Mouse (Mus musculus) forebrain, embryonic 13.5 days (tissue): Measurements from ENCODE around the gene Oxa1l. TPM values are rescaled to one million over a fixed set of nuclear protein-coding genes. Genes with fewer than 3 reads are reported as not detected.

Experiments used
- ATAC-seq: fragments of 200-750 bp; cut with Nextera tagmentation; 2 replicates; pipeline ENCODE4 v1.8.0; 2017
- H3K27ac ChIP-seq: fragments of 300-500 bp; sonication (generic); 2 replicates; pipeline ENCODE4 v1.5.1; 2015; ENCODE audit warnings: inconsistent platforms, mild to moderate bottlenecking, moderate library complexity
- H3K27me3 ChIP-seq: fragments of 300-500 bp; sonication (generic); 2 replicates; pipeline ENCODE4 v1.6.1; 2015; ENCODE audit warnings: mild to moderate bottlenecking, inconsistent platforms
- H3K36me3 ChIP-seq: fragments of 300-500 bp; sonication (generic); 2 replicates; pipeline ENCODE4 v1.6.1; 2015; ENCODE audit warnings: mild to moderate bottlenecking, inconsistent platforms; ENCODE audit not compliant: poor library complexity, severe bottlenecking
- H3K4me1 ChIP-seq: fragments of 300-500 bp; sonication (generic); 2 replicates; pipeline ENCODE4 v1.6.1; 2015; ENCODE audit warnings: inconsistent platforms
- H3K4me2 ChIP-seq: fragments of 300-500 bp; sonication (generic); 2 replicates; pipeline ENCODE4 v1.6.1; 2015; ENCODE audit warnings: inconsistent platforms, mild to moderate bottlenecking, moderate library complexity
- H3K4me3 ChIP-seq: fragments of 300-500 bp; sonication (generic); 2 replicates; pipeline ENCODE4 v1.5.1; 2015; ENCODE audit warnings: mild to moderate bottlenecking, inconsistent platforms
- H3K9ac ChIP-seq: fragments of 300-500 bp; sonication (generic); 2 replicates; pipeline ENCODE4 v1.6.1; 2015; ENCODE audit warnings: mild to moderate bottlenecking, inconsistent platforms
- H3K9me3 ChIP-seq: fragments of 300-500 bp; sonication (generic); replicated peaks from 2 replicates; pipeline ENCODE4 v1.6.1; 2016; ENCODE audit warnings: inconsistent platforms
- whole genome bisulfite sequencing: fragments of 180-500 bp; shearing (Covaris S2); methylation state at CpG from one replicate; pipeline ENCODE4 v1.1.7; 2015; 5-methylcytosine and 5-hydroxymethylcytosine counted together
- polyA plus RNA-seq: library from polyadenylated mRNA; unstranded; fragments of >200 nt; fragmentation: Nextera tagmentation; extraction: Ambion mirVana; gene quantifications from 2 replicates; pipeline ENCODE4 v1.2.1, GENCODE M21; 2015

The Oxa1l gene
- polyA plus RNA-seq, 1 experiment from 2014 or later: 43.8 TPM

DNA sequence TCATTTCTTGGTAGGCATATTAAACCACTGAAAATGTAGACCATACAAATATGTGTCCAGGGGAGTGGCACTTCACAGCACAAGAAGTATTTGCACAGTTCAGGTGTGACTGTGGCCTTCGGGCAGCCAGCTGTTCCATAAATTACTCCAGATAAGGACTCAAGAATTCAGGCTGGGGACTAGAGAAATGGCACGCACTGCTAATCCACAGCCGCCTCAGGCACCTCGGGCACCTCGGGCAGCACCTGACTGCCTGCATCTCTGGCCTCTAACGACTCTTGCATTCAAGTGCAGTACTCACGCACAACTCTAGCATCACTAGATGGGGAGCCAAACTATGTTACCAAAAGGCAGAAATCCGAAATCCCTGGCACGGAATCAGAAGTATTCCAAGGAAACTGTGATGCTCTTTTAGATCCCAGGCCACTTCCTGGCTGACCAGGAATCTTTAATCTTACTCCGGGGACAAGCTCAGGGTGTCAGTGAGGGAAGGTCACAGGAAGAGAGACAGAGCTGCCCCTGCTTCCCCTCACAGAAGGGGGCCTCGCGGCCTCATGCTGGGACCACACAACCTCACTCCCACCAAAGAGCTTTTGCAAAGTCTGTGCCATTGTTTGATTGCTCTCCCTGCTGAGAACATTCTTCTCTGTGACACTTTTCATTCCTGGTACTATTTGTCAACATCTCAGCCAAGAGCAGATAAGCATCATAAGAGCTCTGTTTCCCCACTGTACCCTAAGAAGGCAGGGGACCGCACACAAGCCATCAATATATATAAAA is 54.8 kb downstream of the Oxa1l start:
- Histone ChIP-seq H3K36me3 (no peaks in the 10 kb centered on the region), H3K9me3 (no peaks in the 10 kb centered on the region), H3K4me3 (no peak overlapping the region), H3K4me2 (no peak overlapping the region), H3K4me1 (peaks cover 10% of the 10 kb centered on the region), H3K27me3 (peaks cover 32% of the 10 kb centered on the region), H3K9ac (no peak overlapping the region), H3K27ac (no peak overlapping the region)
- ATAC-seq: no peak
- 12% methylated on average over 13 of the region's 13 CpGs for WGBS

DNA sequence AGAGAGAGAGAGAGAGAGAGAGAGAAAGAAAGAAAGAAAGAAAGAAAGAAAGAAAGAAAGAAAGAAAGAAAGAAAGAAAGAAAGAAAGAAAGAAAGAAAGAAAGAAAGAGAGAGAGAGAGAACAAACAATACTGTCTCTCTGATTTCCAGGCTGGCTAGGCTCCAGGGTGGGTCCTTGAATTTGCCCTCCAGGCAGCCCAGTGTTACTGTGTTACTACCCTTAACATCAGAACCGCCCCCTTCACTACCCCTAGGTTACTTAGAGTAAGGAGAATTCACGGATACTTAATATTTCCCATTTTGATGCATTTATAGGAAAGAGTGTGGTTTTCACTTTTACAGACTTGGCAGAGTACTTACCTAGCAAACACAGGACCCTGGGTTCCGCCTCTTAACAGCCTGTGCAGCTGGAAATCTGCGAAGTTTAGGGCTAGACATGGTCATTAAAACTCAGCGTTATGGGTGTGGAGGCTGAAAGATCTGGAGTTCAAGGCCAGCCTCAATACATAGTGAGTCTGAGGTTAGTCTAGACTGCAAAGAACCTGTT is 55.7 kb downstream of the Oxa1l start:
- no peak for ATAC-seq

DNA sequence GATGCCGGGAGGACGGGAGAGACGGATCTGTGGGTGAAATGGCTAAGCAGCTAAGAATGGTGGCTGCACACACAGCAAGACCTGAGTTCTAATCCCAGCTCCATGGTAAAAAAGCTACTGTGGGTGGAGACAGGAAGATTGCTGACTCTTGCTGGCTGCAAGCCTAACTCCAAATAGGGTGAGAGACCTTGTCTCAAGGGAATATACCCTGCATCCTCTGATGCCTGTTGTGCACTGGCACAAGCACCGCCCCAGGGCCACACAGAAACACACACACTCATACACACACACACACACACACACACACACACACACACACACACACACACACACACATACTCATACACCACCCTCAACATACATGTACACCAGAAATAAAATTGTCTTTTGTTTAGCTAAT is 56.2 kb downstream of the Oxa1l start:
- WGBS: 57% methylated on average over 4 of the region's 4 CpGs
- Histone ChIP-seq H3K9ac (no peak overlapping the region), H3K9me3 (no peaks in the 10 kb centered on the region), H3K4me1 (peaks cover 9% of the 10 kb centered on the region), H3K27me3 (peaks cover 32% of the 10 kb centered on the region), H3K27ac (no peak overlapping the region), H3K4me2 (no peak overlapping the region), H3K4me3 (no peak overlapping the region), H3K36me3 (no peaks in the 10 kb centered on the region)
- no peak for ATAC-seq

More for the DNA sequence above, 55.7 kb downstream of the Oxa1l start:
- Histone ChIP-seq H3K4me1 (peaks cover 9% of the 10 kb centered on the region), H3K27me3 (peaks cover 32% of the 10 kb centered on the region), H3K9ac (no peak overlapping the region), H3K4me2 (no peak overlapping the region), H3K4me3 (no peak overlapping the region), H3K36me3 (no peaks in the 10 kb centered on the region), H3K27ac (no peak overlapping the region), H3K9me3 (no peaks in the 10 kb centered on the region)
- WGBS: 34% methylated on average over 5 of the region's 5 CpGs

DNA sequence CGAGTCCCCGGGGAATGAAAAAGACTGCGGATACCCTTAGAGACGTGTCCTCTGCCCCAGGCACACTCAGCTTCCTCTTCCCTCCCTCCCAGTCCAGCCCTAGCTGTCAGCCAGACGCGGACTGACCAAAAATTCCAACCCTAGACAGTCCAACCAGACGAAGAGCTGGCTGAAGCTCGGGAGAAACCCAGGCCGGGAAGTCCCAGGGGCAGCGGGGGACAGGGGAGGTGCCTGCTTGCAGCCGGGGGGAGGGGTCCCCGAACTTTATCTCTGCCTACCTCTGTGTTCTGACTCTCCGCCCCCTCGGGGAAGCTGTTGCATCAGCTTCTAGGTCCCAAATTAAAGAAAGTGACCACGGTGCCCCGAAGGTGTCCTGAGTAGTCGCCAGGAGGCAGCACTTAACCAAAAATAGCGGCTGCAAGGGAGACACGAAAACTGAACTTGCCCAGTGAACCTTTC is 57.0 kb downstream of the Oxa1l start, which contains the start of gene Slc7a7:
Slc7a7 (minus strand) TSS at position 158 of the 459 bp plus-strand sequence.
- H3K4me1 ChIP-seq: peaks cover 9% of the 10 kb centered on the region
- no peak within 1 kb of the TSS; the same call in 1 of the 2 replicates for H3K9ac ChIP-seq
- H3K36me3 ChIP-seq: no peaks in the 10 kb centered on the region
- WGBS: 8% methylated on average over 19 of the region's 19 CpGs
- H3K4me3 ChIP-seq: no peak within 1 kb of the TSS
- H3K27ac ChIP-seq: no peak within 1 kb of the TSS
- H3K4me2 ChIP-seq: peak within 1 kb of the TSS; percentile 27
- no peak for ATAC-seq
- H3K27me3 ChIP-seq: peaks cover 32% of the 10 kb centered on the region
- no peaks in the 10 kb centered on the region for H3K9me3 ChIP-seq

Other genes with a start within 250 kb of the Oxa1l start
- gene Dad1, start 106.7 kb upstream of the Oxa1l start, polyA plus RNA-seq: 281 and 283 TPM in 2 replicates
- 46.1 and 51.3 TPM in 2 replicates for gene Abhd4, start 106.6 kb upstream of the Oxa1l start, polyA plus RNA-seq
- gene Olfr49, start 75.9 kb upstream of the Oxa1l start, polyA plus RNA-seq: not detected in 2 replicates
- gene Slc7a7, start 56.9 kb downstream of the Oxa1l start, polyA plus RNA-seq: 5.6 and 6.1 TPM in 2 replicates
- gene Mrpl52, start 66.1 kb downstream of the Oxa1l start, polyA plus RNA-seq: 270 and 310 TPM in 2 replicates
- 54.5 and 57.3 TPM in 2 replicates for gene Mmp14, start 70.8 kb downstream of the Oxa1l start, polyA plus RNA-seq
- gene Lrp10, start 103.3 kb downstream of the Oxa1l start, polyA plus RNA-seq: 19.9 and 24.4 TPM in 2 replicates
- gene Rem2, start 115.3 kb downstream of the Oxa1l start, polyA plus RNA-seq: 24.2 and 24.4 TPM in 2 replicates
- 107 and 113 TPM in 2 replicates for gene Prmt5, start 156.7 kb downstream of the Oxa1l start, polyA plus RNA-seq
- 39.7 and 43.1 TPM in 2 replicates for gene Haus4, start 193.8 kb downstream of the Oxa1l start, polyA plus RNA-seq
- 18.8 and 20.3 TPM in 2 replicates for gene Ajuba, start 216.7 kb downstream of the Oxa1l start, polyA plus RNA-seq
- 8.3 and 9.4 TPM in 2 replicates for gene 4931414P19Rik, start 245.2 kb downstream of the Oxa1l start, polyA plus RNA-seq